Mouse (Mus musculus): Measurements from ENCODE around the gene Snx9. TPM values are rescaled to one million over a fixed set of nuclear protein-coding genes. Genes with fewer than 3 reads are reported as not detected.

Snx9 gene
- polyA plus RNA-seq, 1 experiment, result 13.1 TPM

DNA sequence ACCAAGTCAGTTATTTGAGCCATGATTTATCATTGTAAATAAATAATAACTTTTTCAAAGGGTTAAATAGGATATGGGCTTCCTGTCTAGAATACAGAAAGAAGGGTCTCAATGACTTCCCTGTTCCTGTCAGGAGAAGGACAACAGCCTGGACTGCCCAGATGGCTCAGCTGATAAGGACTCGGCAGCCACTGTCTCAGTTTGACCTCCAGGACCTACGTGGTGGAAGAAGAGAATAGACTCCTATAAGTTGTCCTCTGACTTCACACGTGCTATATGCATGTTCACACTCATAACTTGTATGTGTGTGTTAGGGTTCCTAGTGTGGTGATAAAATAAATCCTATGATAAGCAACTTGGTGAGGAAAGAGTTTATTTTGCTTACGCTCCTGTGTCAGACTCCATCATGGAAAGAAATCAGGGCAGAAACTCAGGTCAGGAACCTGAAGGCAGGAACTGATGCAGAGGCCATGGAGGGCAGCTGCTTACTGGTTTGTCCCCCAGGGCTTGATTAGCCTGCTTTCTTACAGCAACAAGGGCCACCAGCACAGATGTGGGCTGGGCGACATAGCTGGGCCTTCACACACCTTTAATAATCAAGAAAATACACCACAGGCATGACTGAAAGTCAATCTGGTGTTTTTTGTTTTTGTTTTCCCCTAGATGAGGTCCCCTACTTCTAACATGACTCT, 1.4 kb upstream of the Snx9 start:
- Histone ChIP-seq H3K4me3 (ENCODE audit: insufficient read depth, low read length) (no peak overlapping the region; the same call in 1 of the 2 replicates), H3K4me1 (ENCODE audit: control insufficient read depth, insufficient read depth, low read length) (no peaks in the 10 kb centered on the region; the same call in 1 of the 2 replicates), H3K27ac (ENCODE audit: insufficient read depth, low read length) (no peak overlapping the region)
- TF ChIP-seq CTCF (IDR thresholded peaks at IDR 0.05; ENCODE audit: extremely low read depth, insufficient read depth, low read length) (no peak), POLR2A (IDR thresholded peaks at IDR 0.05; ENCODE audit: extremely low read depth, insufficient read depth, low read length) (no peak)

DNA sequence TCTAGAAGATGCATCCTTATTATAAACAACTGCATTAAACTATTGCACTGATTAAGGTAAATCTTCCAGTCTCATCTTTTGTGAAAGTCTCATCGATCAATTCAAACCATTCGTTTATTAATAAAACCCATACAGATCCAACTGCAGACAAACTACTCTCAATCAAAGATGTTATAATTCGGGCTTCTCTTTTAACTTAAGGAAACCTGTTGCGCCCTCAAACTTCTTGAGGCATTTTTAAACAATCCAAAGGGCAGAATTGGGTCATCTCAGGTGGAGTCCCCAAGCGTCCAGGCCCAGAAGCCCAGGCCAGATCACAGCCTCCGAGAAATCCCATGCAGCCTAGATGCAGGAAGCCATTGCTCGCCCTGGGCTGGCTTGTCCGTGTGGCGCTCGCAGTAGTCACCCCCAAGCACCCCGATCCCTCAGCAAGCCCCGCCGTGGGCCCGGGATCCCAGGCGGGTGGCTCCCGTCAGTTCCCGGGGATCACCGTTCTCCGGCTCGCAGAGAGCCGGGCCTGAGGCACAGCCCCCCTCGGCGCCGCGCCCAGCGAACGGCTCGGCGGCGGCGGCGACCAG, 490 bp upstream of the Snx9 start:
- Histone ChIP-seq H3K27ac (ENCODE audit: insufficient read depth, low read length) (peak overlapping the region; percentile 68; the same call in 1 of the 2 replicates), H3K4me1 (ENCODE audit: control insufficient read depth, insufficient read depth, low read length) (no peaks in the 10 kb centered on the region; the same call in 1 of the 2 replicates), H3K4me3 (ENCODE audit: insufficient read depth, low read length) (peak overlapping the region; percentile 52)
- TF ChIP-seq CTCF (IDR thresholded peaks at IDR 0.05; ENCODE audit: extremely low read depth, insufficient read depth, low read length), result no peak

DNA sequence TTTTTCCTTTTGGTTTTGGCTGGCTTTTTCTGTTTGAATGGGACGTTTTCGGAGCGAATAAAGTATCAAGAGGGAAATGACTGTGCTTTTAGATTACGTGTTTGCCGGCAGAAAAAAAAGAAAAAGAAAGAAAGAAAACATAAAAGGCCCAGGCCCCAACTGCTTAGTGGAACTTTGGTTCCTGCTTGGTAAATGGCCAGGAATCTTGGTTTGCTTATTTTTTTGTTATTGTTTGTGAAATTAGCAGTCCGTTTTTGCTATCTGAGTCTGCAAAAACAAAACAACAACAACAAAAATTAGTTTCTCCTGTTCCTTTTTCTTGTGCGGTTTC, 779 bp downstream of the Snx9 start:
- Histone ChIP-seq H3K27ac (ENCODE audit: insufficient read depth, low read length) (0 out of 2 replicates have a peak overlapping the region, but pooled peaks have one; percentile 95), H3K4me1 (ENCODE audit: control insufficient read depth, insufficient read depth, low read length) (no peaks in the 10 kb centered on the region; the same call in 1 of the 2 replicates), H3K4me3 (ENCODE audit: insufficient read depth, low read length) (peak overlapping the region; percentile 52)
- no peak for TF ChIP-seq CTCF (IDR thresholded peaks at IDR 0.05; ENCODE audit: extremely low read depth, insufficient read depth, low read length)
- no peak for TF ChIP-seq POLR2A (IDR thresholded peaks at IDR 0.05; ENCODE audit: extremely low read depth, insufficient read depth, low read length)

DNA sequence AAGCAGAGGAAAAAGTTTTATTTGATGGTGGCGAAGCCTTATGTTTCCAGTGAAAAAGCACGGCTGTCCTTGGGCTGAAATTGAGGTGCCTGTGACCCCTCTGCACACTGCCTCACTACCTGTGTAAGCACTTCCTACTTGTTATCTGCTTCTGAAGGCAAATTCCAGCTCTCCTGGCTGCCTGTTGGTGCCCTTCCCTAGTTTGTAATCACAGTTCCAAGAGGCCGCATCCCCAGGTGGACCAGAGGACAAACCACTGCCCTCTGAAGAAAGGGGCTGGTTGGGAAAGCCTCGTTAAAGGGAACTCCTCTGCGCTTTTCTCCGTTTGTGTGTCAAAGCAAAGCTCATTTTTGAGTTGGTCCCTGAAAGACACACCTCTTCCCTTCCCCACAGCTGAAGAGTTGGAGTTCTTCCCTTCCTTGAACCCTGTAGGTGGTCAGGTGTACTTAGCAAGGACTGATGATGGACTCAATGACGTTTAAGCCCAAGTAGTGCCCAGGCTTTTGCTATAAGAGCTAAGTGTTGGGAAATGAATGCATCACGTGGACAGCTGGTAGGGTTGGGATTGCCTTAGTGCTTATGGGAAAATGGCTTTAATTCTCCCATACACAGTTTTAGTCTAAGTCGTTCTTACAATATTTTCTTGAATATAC, 2.0 kb downstream of the Snx9 start:
- Histone ChIP-seq H3K27ac (ENCODE audit: insufficient read depth, low read length) (no peak overlapping the region), H3K4me3 (ENCODE audit: insufficient read depth, low read length) (no peak overlapping the region), H3K4me1 (ENCODE audit: control insufficient read depth, insufficient read depth, low read length) (no peaks in the 10 kb centered on the region; the same call in 1 of the 2 replicates)
- TF ChIP-seq CTCF (IDR thresholded peaks at IDR 0.05; ENCODE audit: extremely low read depth, insufficient read depth, low read length) (no peak), POLR2A (IDR thresholded peaks at IDR 0.05; ENCODE audit: extremely low read depth, insufficient read depth, low read length) (no peak)

DNA sequence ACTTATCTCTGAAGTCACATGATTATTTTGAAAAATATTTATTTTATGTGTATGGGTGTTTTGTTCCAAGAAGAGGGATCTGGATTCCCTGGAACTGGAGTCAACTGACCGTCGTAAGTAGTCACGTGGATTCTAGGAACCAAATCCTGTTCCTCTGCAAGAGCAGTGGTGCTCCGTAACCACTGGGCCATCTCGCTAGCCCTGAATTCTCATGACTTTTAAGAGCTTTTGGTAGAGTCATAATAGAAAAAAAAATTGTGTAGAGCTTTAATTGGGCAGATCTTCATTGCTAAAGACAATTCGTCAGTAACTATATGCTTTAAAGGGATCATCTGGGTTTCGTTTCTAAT, 2.5 kb downstream of the Snx9 start:
- no peak overlapping the region for H3K4me3 ChIP-seq (ENCODE audit: insufficient read depth, low read length)
- no peak for TF ChIP-seq POLR2A (IDR thresholded peaks at IDR 0.05; ENCODE audit: extremely low read depth, insufficient read depth, low read length)
- no peak for TF ChIP-seq CTCF (IDR thresholded peaks at IDR 0.05; ENCODE audit: extremely low read depth, insufficient read depth, low read length)
- no peaks in the 10 kb centered on the region; the same call in 1 of the 2 replicates for H3K4me1 ChIP-seq (ENCODE audit: control insufficient read depth, insufficient read depth, low read length)
- H3K27ac ChIP-seq (ENCODE audit: insufficient read depth, low read length), result no peak overlapping the region

DNA sequence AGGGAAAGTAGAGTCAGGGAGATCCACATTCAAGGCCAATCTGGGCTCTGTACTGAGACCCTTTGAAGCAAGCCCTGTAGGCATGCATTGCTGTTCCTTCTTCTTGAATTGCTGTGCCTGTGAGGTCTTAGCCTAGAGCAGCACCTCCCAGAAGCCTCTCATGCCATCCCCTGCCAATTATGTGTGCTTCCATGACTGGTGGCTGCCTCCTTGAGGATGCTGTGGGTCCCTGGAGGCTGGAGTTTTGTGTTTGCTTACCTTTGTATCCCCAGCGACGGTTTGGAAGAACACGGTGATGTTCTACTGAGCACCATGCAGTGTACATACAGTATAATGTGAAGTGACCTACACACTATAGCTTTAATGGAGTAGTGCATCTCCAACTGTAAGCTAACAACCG, 4.2 kb downstream of the Snx9 start:
- H3K4me3 ChIP-seq (ENCODE audit: insufficient read depth, low read length), result no peak overlapping the region
- no peak overlapping the region for H3K27ac ChIP-seq (ENCODE audit: insufficient read depth, low read length)
- H3K4me1 ChIP-seq (ENCODE audit: control insufficient read depth, insufficient read depth, low read length), result peaks cover 2% of the 10 kb centered on the region
- TF ChIP-seq CTCF (IDR thresholded peaks at IDR 0.05; ENCODE audit: extremely low read depth, insufficient read depth, low read length) (no peak), POLR2A (IDR thresholded peaks at IDR 0.05; ENCODE audit: extremely low read depth, insufficient read depth, low read length) (no peak)

DNA sequence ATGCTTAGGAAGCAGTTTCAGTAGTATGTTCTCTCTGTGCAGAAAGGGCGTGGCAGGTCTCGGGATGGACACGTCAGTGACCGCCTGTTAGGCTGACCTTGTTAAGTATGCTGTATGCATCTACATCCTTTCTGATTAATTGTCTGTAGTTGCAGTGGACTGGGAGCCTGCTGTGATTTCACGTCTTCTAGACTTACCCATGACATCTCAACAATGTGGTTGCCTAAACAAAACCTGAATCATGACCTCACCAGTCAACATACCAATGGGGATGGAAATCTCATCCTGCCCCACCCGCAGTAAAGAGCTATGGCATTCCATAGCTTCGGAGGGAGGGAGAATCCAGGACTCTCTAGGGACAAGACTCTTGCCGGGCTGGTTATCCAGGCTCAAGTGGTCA, 5.0 kb downstream of the Snx9 start:
- TF ChIP-seq CTCF (IDR thresholded peaks at IDR 0.05; ENCODE audit: extremely low read depth, insufficient read depth, low read length) (no peak), POLR2A (IDR thresholded peaks at IDR 0.05; ENCODE audit: extremely low read depth, insufficient read depth, low read length) (no peak)
- no peak overlapping the region for H3K4me3 ChIP-seq (ENCODE audit: insufficient read depth, low read length)
- no peak overlapping the region for H3K27ac ChIP-seq (ENCODE audit: insufficient read depth, low read length)
- peaks cover 2% of the 10 kb centered on the region for H3K4me1 ChIP-seq (ENCODE audit: control insufficient read depth, insufficient read depth, low read length)

DNA sequence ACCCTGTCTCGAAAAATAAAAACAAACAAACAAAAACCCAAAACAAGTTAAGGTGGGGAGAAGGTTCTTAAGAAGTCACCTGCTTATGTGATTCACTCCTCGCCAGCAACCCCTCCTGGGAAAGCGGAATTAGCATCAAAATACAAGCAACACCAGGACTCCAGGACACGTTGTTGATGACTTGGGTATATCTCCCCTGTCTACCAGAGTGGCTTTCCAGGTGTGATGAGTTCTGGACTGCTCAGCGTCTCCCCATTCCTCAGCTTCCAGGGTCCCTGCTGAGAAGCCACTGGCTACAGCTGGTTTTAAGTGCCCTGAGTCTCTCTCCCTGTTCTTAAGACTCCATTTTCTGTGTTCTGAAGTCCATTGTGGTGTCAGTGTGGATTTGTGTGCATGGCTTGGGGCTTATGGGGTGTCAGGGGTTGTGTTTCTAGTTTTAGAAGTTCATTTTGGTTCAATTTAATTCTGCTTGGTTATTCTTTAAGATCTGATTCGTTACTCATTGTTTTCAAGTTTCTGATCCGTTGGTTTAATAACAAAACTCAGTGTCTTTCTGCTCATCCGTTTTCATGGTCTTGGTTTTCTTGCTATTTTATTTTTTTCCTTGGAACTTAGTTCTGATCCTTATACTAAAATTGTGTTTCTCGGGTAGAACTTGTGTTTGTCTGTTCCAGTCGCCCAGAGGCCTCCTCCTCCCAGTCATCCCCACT, 7.7 kb downstream of the Snx9 start:
- Histone ChIP-seq H3K4me1 (ENCODE audit: control insufficient read depth, insufficient read depth, low read length) (peaks cover 2% of the 10 kb centered on the region), H3K4me3 (ENCODE audit: insufficient read depth, low read length) (no peak overlapping the region), H3K27ac (ENCODE audit: insufficient read depth, low read length) (no peak overlapping the region)
- TF ChIP-seq CTCF (IDR thresholded peaks at IDR 0.05; ENCODE audit: extremely low read depth, insufficient read depth, low read length) (no peak), POLR2A (IDR thresholded peaks at IDR 0.05; ENCODE audit: extremely low read depth, insufficient read depth, low read length) (no peak)

DNA sequence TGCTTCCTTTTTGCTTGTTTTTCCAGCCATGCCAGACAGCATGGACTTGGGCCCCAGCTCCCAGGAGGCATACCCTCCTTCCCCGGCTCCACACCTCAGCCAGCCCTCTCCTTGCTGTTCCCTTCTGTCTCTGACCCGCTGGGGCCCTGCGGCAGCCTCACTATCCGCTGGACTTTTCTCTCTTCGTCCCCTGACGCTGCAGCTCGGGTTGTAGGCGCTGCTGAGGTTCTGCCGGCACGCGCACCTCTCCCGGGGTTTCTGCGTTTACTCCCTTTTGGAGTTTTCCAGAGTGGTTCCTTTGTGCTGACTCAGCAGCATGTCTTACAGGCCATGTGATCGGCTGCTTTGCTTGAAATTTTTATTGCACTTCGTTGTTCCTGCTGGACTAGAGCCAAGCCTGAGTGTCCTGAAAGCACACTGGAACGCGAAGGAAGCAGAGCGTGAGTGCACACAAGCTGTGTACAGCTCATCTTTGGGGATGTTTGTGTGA, 8.3 kb downstream of the Snx9 start:
- Histone ChIP-seq H3K4me3 (ENCODE audit: insufficient read depth, low read length) (peak overlapping the region; percentile 1; the same call in 1 of the 2 replicates), H3K4me1 (ENCODE audit: control insufficient read depth, insufficient read depth, low read length) (peaks cover 2% of the 10 kb centered on the region), H3K27ac (ENCODE audit: insufficient read depth, low read length) (no peak overlapping the region)
- TF ChIP-seq POLR2A (IDR thresholded peaks at IDR 0.05; ENCODE audit: extremely low read depth, insufficient read depth, low read length), result no peak
- TF ChIP-seq CTCF (IDR thresholded peaks at IDR 0.05; ENCODE audit: extremely low read depth, insufficient read depth, low read length), result no peak
